Mouse (Mus musculus): ENCODE data around the gene Mpo.

GRCm38 (mm10) chr11:87768745-87769144 is 24.6 kb upstream of the Mpo start:
- no peak for TF ChIP-seq POLR2A (IDR thresholded peaks at IDR 0.05; ENCODE audit: insufficient read depth, low read length)
- no peak for TF ChIP-seq CTCF (IDR thresholded peaks at IDR 0.05; ENCODE audit: low read depth, low read length)

Measured in ES-Bruce4 (cell line).